Mouse (Mus musculus): ENCODE results near the gene Ntpcr.

Ntpcr gene

GRCm38 (mm10) chr8:125775031-125775430 is 45.3 kb downstream of the Ntpcr start:
- DNase-seq (ENCODE audit: low read depth), result no peak

GRCm38 (mm10) chr8:125776314-125776713 is 46.6 kb downstream of the Ntpcr start:
- no peak for DNase-seq (ENCODE audit: low read depth)

- no peak for DNase-seq (ENCODE audit: low read depth)
Observed at GRCm38 (mm10) chr8:125776800-125777199, 47.0 kb downstream of the Ntpcr start.

GRCm38 (mm10) chr8:125777478-125778164 is 47.9 kb downstream of the Ntpcr start:
- DNase-seq (ENCODE audit: low read depth), result no peak

GRCm38 (mm10) chr8:125778919-125779318 is 49.2 kb downstream of the Ntpcr start:
- no peak for DNase-seq (ENCODE audit: low read depth)

GRCm38 (mm10) chr8:125779656-125780055 is 49.9 kb downstream of the Ntpcr start:
- DNase-seq (ENCODE audit: low read depth), result no peak

- no peak for DNase-seq (ENCODE audit: low read depth)
Observed at GRCm38 (mm10) chr8:125782161-125782560, 52.4 kb downstream of the Ntpcr start.

GRCm38 (mm10) chr8:125786886-125787285 is 57.1 kb downstream of the Ntpcr start:
- DNase-seq (ENCODE audit: low read depth), result no peak

- DNase-seq (ENCODE audit: low read depth), result no peak
Observed at GRCm38 (mm10) chr8:125792816-125793455, 63.2 kb downstream of the Ntpcr start.

- no peak for DNase-seq (ENCODE audit: low read depth)
Observed at GRCm38 (mm10) chr8:125795341-125795740, 65.6 kb downstream of the Ntpcr start.

- DNase-seq (ENCODE audit: low read depth), result no peak
Observed at GRCm38 (mm10) chr8:125796970-125797369, 67.2 kb downstream of the Ntpcr start.
